Mouse (Mus musculus): Measurements from ENCODE around the gene Plcg2. TPM values are rescaled to one million over a fixed set of nuclear protein-coding genes. Genes with fewer than 3 reads are reported as not detected.

Plcg2 gene
- polyA plus RNA-seq, 1 experiment, result not detected

- WGBS, result 97% methylated on average over 9 of the region's 9 CpGs
- TF ChIP-seq POLR2A (IDR thresholded peaks at IDR 0.05; ENCODE audit: insufficient read depth, low read depth, low read length) (no peak), CTCF (IDR thresholded peaks at IDR 0.05; ENCODE audit: insufficient read depth, low read depth, low read length) (no peak)
- Histone ChIP-seq H3K27ac (ENCODE audit: insufficient read depth, low read depth, low read length) (no peak overlapping the region), H3K4me1 (ENCODE audit: control insufficient read depth, insufficient read depth, low read length) (no peaks in the 10 kb centered on the region), H3K4me3 (ENCODE audit: insufficient read depth, low read depth, low read length) (no peak overlapping the region)
Measured at GRCm38 (mm10) chr8:117479996-117480395, 18.1 kb upstream of the Plcg2 start.

GRCm38 (mm10) chr8:117480516-117480915, 17.6 kb upstream of the Plcg2 start:
- 62% methylated on average over 5 of the region's 5 CpGs for WGBS
- Histone ChIP-seq H3K4me3 (ENCODE audit: insufficient read depth, low read depth, low read length) (no peak overlapping the region), H3K4me1 (ENCODE audit: control insufficient read depth, insufficient read depth, low read length) (no peaks in the 10 kb centered on the region), H3K27ac (ENCODE audit: insufficient read depth, low read depth, low read length) (no peak overlapping the region)
- TF ChIP-seq POLR2A (IDR thresholded peaks at IDR 0.05; ENCODE audit: insufficient read depth, low read depth, low read length) (no peak), CTCF (IDR thresholded peaks at IDR 0.05; ENCODE audit: insufficient read depth, low read depth, low read length) (no peak)

GRCm38 (mm10) chr8:117481830-117482229, 16.3 kb upstream of the Plcg2 start:
- no peak for TF ChIP-seq POLR2A (IDR thresholded peaks at IDR 0.05; ENCODE audit: insufficient read depth, low read depth, low read length)
- TF ChIP-seq CTCF (IDR thresholded peaks at IDR 0.05; ENCODE audit: insufficient read depth, low read depth, low read length), result no peak
- H3K4me1 ChIP-seq (ENCODE audit: control insufficient read depth, insufficient read depth, low read length), result no peaks in the 10 kb centered on the region
- H3K27ac ChIP-seq (ENCODE audit: insufficient read depth, low read depth, low read length), result no peak overlapping the region
- 89% methylated on average over 5 of the region's 5 CpGs for WGBS
- H3K4me3 ChIP-seq (ENCODE audit: insufficient read depth, low read depth, low read length), result no peak overlapping the region

- no peak overlapping the region for H3K4me3 ChIP-seq (ENCODE audit: insufficient read depth, low read depth, low read length)
- H3K4me1 ChIP-seq (ENCODE audit: control insufficient read depth, insufficient read depth, low read length), result no peaks in the 10 kb centered on the region
- WGBS, result 87% methylated on average over 8 of the region's 8 CpGs
- no peak overlapping the region for H3K27ac ChIP-seq (ENCODE audit: insufficient read depth, low read depth, low read length)
- TF ChIP-seq CTCF (IDR thresholded peaks at IDR 0.05; ENCODE audit: insufficient read depth, low read depth, low read length) (no peak), POLR2A (IDR thresholded peaks at IDR 0.05; ENCODE audit: insufficient read depth, low read depth, low read length) (no peak)
Measured at GRCm38 (mm10) chr8:117484731-117485130, 13.4 kb upstream of the Plcg2 start.

- Histone ChIP-seq H3K4me1 (ENCODE audit: control insufficient read depth, insufficient read depth, low read length) (no peaks in the 10 kb centered on the region), H3K27ac (ENCODE audit: insufficient read depth, low read depth, low read length) (no peak overlapping the region), H3K4me3 (ENCODE audit: insufficient read depth, low read depth, low read length) (no peak overlapping the region)
- WGBS, result 22% methylated on average over 1 of the region's 1 CpGs
- no peak for TF ChIP-seq CTCF (IDR thresholded peaks at IDR 0.05; ENCODE audit: insufficient read depth, low read depth, low read length)
- TF ChIP-seq POLR2A (IDR thresholded peaks at IDR 0.05; ENCODE audit: insufficient read depth, low read depth, low read length), result no peak
Measured at GRCm38 (mm10) chr8:117485316-117485715, 12.8 kb upstream of the Plcg2 start.

GRCm38 (mm10) chr8:117488246-117489005, 9.7 kb upstream of the Plcg2 start:
- no peak overlapping the region for H3K27ac ChIP-seq (ENCODE audit: insufficient read depth, low read depth, low read length)
- TF ChIP-seq POLR2A (IDR thresholded peaks at IDR 0.05; ENCODE audit: insufficient read depth, low read depth, low read length), result no peak
- TF ChIP-seq CTCF (IDR thresholded peaks at IDR 0.05; ENCODE audit: insufficient read depth, low read depth, low read length), result no peak
- no peak overlapping the region for H3K4me3 ChIP-seq (ENCODE audit: insufficient read depth, low read depth, low read length)
- WGBS, result 77% methylated on average over 10 of the region's 10 CpGs
- H3K4me1 ChIP-seq (ENCODE audit: control insufficient read depth, insufficient read depth, low read length), result no peaks in the 10 kb centered on the region

- Histone ChIP-seq H3K4me1 (ENCODE audit: control insufficient read depth, insufficient read depth, low read length) (peaks cover 7% of the 10 kb centered on the region), H3K27ac (ENCODE audit: insufficient read depth, low read depth, low read length) (no peak overlapping the region), H3K4me3 (ENCODE audit: insufficient read depth, low read depth, low read length) (no peak overlapping the region)
- no peak for TF ChIP-seq CTCF (IDR thresholded peaks at IDR 0.05; ENCODE audit: insufficient read depth, low read depth, low read length)
- TF ChIP-seq POLR2A (IDR thresholded peaks at IDR 0.05; ENCODE audit: insufficient read depth, low read depth, low read length), result no peak
- 35% methylated on average over 9 of the region's 9 CpGs for WGBS
Measured at GRCm38 (mm10) chr8:117493543-117493942, 4.5 kb upstream of the Plcg2 start.

- no peak for TF ChIP-seq POLR2A (IDR thresholded peaks at IDR 0.05; ENCODE audit: insufficient read depth, low read depth, low read length)
- no peak for TF ChIP-seq CTCF (IDR thresholded peaks at IDR 0.05; ENCODE audit: insufficient read depth, low read depth, low read length)
- H3K4me3 ChIP-seq (ENCODE audit: insufficient read depth, low read depth, low read length), result no peak overlapping the region
- WGBS, result 92% methylated on average over 2 of the region's 2 CpGs
- H3K4me1 ChIP-seq (ENCODE audit: control insufficient read depth, insufficient read depth, low read length), result peaks cover 10% of the 10 kb centered on the region
- no peak overlapping the region for H3K27ac ChIP-seq (ENCODE audit: insufficient read depth, low read depth, low read length)
Measured at GRCm38 (mm10) chr8:117494874-117495273, 3.2 kb upstream of the Plcg2 start.

- no peak overlapping the region for H3K27ac ChIP-seq (ENCODE audit: insufficient read depth, low read depth, low read length)
- TF ChIP-seq CTCF (IDR thresholded peaks at IDR 0.05; ENCODE audit: insufficient read depth, low read depth, low read length), result no peak
- TF ChIP-seq POLR2A (IDR thresholded peaks at IDR 0.05; ENCODE audit: insufficient read depth, low read depth, low read length), result no peak
- H3K4me3 ChIP-seq (ENCODE audit: insufficient read depth, low read depth, low read length), result peak overlapping the region; percentile 44; the same call in 1 of the 2 replicates
- H3K4me1 ChIP-seq (ENCODE audit: control insufficient read depth, insufficient read depth, low read length), result peaks cover 10% of the 10 kb centered on the region
- WGBS, result 30% methylated on average over 20 of the region's 20 CpGs
Measured at GRCm38 (mm10) chr8:117498915-117499540, 937 bp downstream of the Plcg2 start.

Data from olfactory bulb, adult 2 months (tissue).